35 mouse cellular contexts compared by ENCODE assay signal in the genomic region with DNA sequence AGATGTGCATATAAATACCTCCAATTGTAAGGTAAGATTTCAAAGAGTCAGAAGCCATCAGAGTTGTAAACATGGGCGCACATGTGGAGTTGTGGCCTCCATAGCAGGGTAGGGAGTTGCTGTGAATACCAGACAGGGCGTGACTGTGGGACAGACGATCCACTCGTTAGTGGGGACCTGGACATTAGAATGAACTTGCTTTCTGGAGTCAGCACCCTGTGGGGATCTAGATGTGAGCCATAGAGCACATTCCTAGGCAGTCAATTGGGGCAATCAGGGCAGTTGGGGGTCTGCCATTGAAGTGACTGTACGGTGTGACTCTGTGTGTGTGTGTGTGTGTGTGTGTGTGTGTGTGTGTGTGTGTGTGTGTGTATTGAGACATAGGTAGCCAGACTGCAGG.
"Had no signal": no experiment of that assay in that cellular context is flagged by ENCODE, and none has a peak within 500 bp of the region (broad histone marks: within the 10 kb centered on the region; RNA-seq: fewer than 3 reads in every experiment).

No protein-coding gene starts in this region.

- H3K4me3 ChIP-seq: heart, embryonic 12.5 days; heart, embryonic 13.5 days; heart, embryonic 15.5 days; hindbrain, embryonic 10.5 days; hindbrain, embryonic 12.5 days; hindbrain, embryonic 13.5 days; hindbrain, embryonic 15.5 days; intestine, embryonic 15.5 days; kidney, embryonic 15.5 days; layer of hippocampus, adult 2 months; left cerebral cortex, adult 2 months had no signal

- H3K9ac ChIP-seq: heart, embryonic 12.5 days; heart, embryonic 13.5 days; heart, embryonic 15.5 days; hindbrain, embryonic 12.5 days; hindbrain, embryonic 13.5 days; hindbrain, embryonic 14.5 days; hindbrain, embryonic 15.5 days; intestine, embryonic 15.5 days; kidney, embryonic 15.5 days had no signal

- ATAC-seq: hindbrain, embryonic 16.5 days; hindbrain, postnatal 0 days; inflammation-experienced regulatory T-cells, adult 6 months; intestine, embryonic 15.5 days; intestine, embryonic 16.5 days; intestine, postnatal 0 days had no signal

- H3K4me2 ChIP-seq: heart, embryonic 11.5 days; heart, embryonic 12.5 days; heart, embryonic 13.5 days; heart, embryonic 15.5 days; hindbrain, embryonic 12.5 days; hindbrain, embryonic 13.5 days; hindbrain, embryonic 14.5 days; hindbrain, embryonic 15.5 days; intestine, embryonic 15.5 days; kidney, embryonic 15.5 days had no signal

- H3K4me1 ChIP-seq: hindbrain, embryonic 12.5 days; hindbrain, embryonic 13.5 days; hindbrain, embryonic 15.5 days had no signal

- H3K27me3 ChIP-seq: heart, embryonic 12.5 days; heart, embryonic 15.5 days; hindbrain, embryonic 12.5 days; hindbrain, embryonic 13.5 days; hindbrain, embryonic 15.5 days; intestine, embryonic 15.5 days; kidney, embryonic 15.5 days had no signal

- H3K27ac ChIP-seq: heart, embryonic 13.5 days; heart, embryonic 15.5 days; hindbrain, embryonic 10.5 days; hindbrain, embryonic 12.5 days; hindbrain, embryonic 13.5 days; hindbrain, embryonic 14.5 days; hindbrain, embryonic 15.5 days; hindbrain, postnatal 0 days; intestine, embryonic 15.5 days; kidney, embryonic 15.5 days; kidney, postnatal 0 days; layer of hippocampus, adult 2 months; left cerebral cortex, adult 2 months had no signal

- DNase-seq: heart, postnatal 10 days; heart, postnatal 14 days; heart, postnatal 36 days; heart, postnatal 4 days; kidney, adult 11 months; kidney, adult 18-20 months; kidney, adult 2 months; kidney, adult 8-10 months; kidney, adult 9 months; kidney, postnatal 10 days; kidney, postnatal 14 days; kidney, postnatal 25 days; kidney, postnatal 36 days; kidney, postnatal 4 days; layer of hippocampus, adult 9-11 months; layer of hippocampus, postnatal 36 days had no signal

- H3K36me3 ChIP-seq: heart, embryonic 12.5 days; heart, embryonic 13.5 days; heart, embryonic 15.5 days; hindbrain, embryonic 10.5 days; hindbrain, embryonic 12.5 days; hindbrain, embryonic 13.5 days; hindbrain, embryonic 15.5 days; intestine, embryonic 15.5 days; kidney, embryonic 15.5 days had no signal

- H3K9me3 ChIP-seq: heart, embryonic 13.5 days; heart, embryonic 15.5 days; hindbrain, embryonic 10.5 days; hindbrain, embryonic 12.5 days; hindbrain, embryonic 13.5 days; hindbrain, embryonic 15.5 days; intestine, embryonic 15.5 days; kidney, embryonic 15.5 days had no signal
